In the genomic region with DNA sequence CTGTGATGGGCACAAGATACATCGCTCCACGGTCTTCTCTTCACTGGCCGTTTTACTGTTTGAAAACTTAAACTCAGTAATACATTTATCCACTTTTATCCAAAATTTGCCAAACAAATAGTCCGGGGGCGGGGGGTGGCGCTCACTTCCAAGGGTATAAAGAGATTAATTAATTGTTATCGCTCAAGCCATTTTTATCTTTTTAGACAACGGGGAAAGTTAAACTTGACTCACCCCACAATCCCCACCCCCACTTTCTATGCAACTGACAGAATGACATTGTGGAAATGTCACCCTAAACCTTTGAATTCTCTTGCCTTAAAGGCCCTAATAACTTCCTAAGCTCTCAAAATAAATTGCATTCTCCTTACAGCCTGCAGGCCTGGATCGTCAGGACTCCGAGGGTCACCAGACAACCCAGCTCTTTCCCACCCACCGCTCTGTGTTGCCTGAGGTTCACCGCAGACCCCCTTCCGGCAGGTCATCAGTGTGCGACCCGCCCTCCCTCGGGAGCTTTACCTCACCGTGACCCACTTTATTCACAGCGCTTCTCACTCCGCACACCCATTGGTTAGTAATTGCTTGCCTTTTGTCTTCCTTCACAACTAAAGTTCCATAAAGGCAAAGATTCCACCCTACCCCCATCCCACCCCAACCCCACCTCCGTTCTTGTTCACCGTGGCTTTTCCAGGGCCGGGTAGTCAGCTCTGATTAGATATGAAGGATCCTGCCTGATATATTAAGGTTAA, we compare ENCODE assay signal across 16 mouse cellular contexts.
DNase-seq lines count a peak whose midpoint lies in the region; ATAC-seq and TF ChIP-seq lines count a peak whose summit lies in the region.
"Had no signal": no experiment of that assay in that cellular context is flagged by ENCODE, and none has a peak within 500 bp of the region (broad histone marks: within the 10 kb centered on the region; RNA-seq: fewer than 3 reads in every experiment).

No protein-coding gene starts in this region.

- no peak overlapping the region for H3K4me2 ChIP-seq in hindbrain, embryonic 11.5 days (replicated peaks; ENCODE audit: low read depth, low read length)
- no peak overlapping the region for H3K4me2 ChIP-seq in hindbrain, postnatal 0 days (ENCODE audit: low read depth, low read length)
- peak overlapping the region; percentile 44 for H3K4me2 ChIP-seq in neural tube, embryonic 12.5 days (replicated peaks)
- no peak overlapping the region for H3K4me2 ChIP-seq in neural tube, embryonic 15.5 days
- H3K4me2 ChIP-seq in intestine, embryonic 16.5 days (ENCODE audit: low read depth, low read length), result no peak overlapping the region
- H3K4me2 ChIP-seq: limb, embryonic 13.5 days had no signal

- no peak overlapping the region for H3K9ac ChIP-seq in hindbrain, embryonic 11.5 days (ENCODE audit: low read depth, low read length)
- no peak overlapping the region for H3K9ac ChIP-seq in hindbrain, postnatal 0 days (replicated peaks; ENCODE audit: low read length)
- no peak overlapping the region for H3K9ac ChIP-seq in neural tube, embryonic 12.5 days
- no peak overlapping the region for H3K9ac ChIP-seq in neural tube, embryonic 15.5 days (replicated peaks)
- H3K9ac ChIP-seq in intestine, embryonic 16.5 days (ENCODE audit: low read depth, low read length), result no peak overlapping the region; the same call in 1 of the 2 replicates
- H3K9ac ChIP-seq: limb, embryonic 13.5 days had no signal

- H3K27me3 ChIP-seq in hindbrain, embryonic 11.5 days (ENCODE audit: control insufficient read depth, insufficient read depth, low read length), result no peaks in the 10 kb centered on the region
- H3K27me3 ChIP-seq in hindbrain, postnatal 0 days (ENCODE audit: insufficient read depth, low read length), result no peaks in the 10 kb centered on the region
- H3K27me3 ChIP-seq in neural tube, embryonic 12.5 days (replicated peaks), result no peaks in the 10 kb centered on the region
- H3K27me3 ChIP-seq in neural tube, embryonic 15.5 days (replicated peaks), result no peaks in the 10 kb centered on the region
- no peaks in the 10 kb centered on the region for H3K27me3 ChIP-seq in intestine, embryonic 16.5 days (replicated peaks; ENCODE audit: control insufficient read depth, insufficient read depth, low read length)
- H3K27me3 ChIP-seq: limb, embryonic 13.5 days had no signal

- H3K4me1 ChIP-seq in hindbrain, embryonic 11.5 days (replicated peaks; ENCODE audit: control insufficient read depth, insufficient read depth, low read length), result no peaks in the 10 kb centered on the region
- no peaks in the 10 kb centered on the region for H3K4me1 ChIP-seq in hindbrain, postnatal 0 days (ENCODE audit: insufficient read depth, low read length)
- peaks cover 7% of the 10 kb centered on the region for H3K4me1 ChIP-seq in neural tube, embryonic 12.5 days
- no peaks in the 10 kb centered on the region for H3K4me1 ChIP-seq in neural tube, embryonic 15.5 days
- 0 out of 2 replicates have a peak, but pooled peaks cover 6% of the 10 kb centered on the region for H3K4me1 ChIP-seq in intestine, embryonic 16.5 days (ENCODE audit: control insufficient read depth, insufficient read depth, low read length)
- H3K4me1 ChIP-seq: limb, embryonic 13.5 days had no signal

- no peaks in the 10 kb centered on the region for H3K36me3 ChIP-seq in hindbrain, embryonic 11.5 days (ENCODE audit: control insufficient read depth, insufficient read depth, low read length)
- no peaks in the 10 kb centered on the region for H3K36me3 ChIP-seq in hindbrain, postnatal 0 days (ENCODE audit: insufficient read depth, low read length)
- no peaks in the 10 kb centered on the region for H3K36me3 ChIP-seq in neural tube, embryonic 12.5 days
- no peaks in the 10 kb centered on the region for H3K36me3 ChIP-seq in neural tube, embryonic 15.5 days
- no peaks in the 10 kb centered on the region for H3K36me3 ChIP-seq in intestine, embryonic 16.5 days (ENCODE audit: control insufficient read depth, insufficient read depth, low read length)
- H3K36me3 ChIP-seq: limb, embryonic 13.5 days had no signal

- ATAC-seq in hindbrain, embryonic 11.5 days (ENCODE audit: low FRiP score), result peak; percentile 48
- no peak for ATAC-seq in hindbrain, postnatal 0 days
- peak; percentile 55; the same call in 1 of the 2 replicates for ATAC-seq in neural tube, embryonic 12.5 days (ENCODE audit: low FRiP score, low read depth)
- ATAC-seq in neural tube, embryonic 15.5 days (ENCODE audit: low FRiP score), result no peak
- ATAC-seq in intestine, embryonic 16.5 days, result peak; percentile 64
- ATAC-seq in megakaryocyte progenitor cell, adult 5-6 weeks (replicated peaks; ENCODE audit: poor library complexity), result no peak
- ATAC-seq: CD4-positive, CD25-positive, alpha-beta regulatory T cell, adult 4 months had no signal

- H3K27ac ChIP-seq in hindbrain, embryonic 11.5 days (ENCODE audit: low read depth, low read length), result no peak overlapping the region
- H3K27ac ChIP-seq in hindbrain, postnatal 0 days, result no peak overlapping the region
- no peak overlapping the region for H3K27ac ChIP-seq in neural tube, embryonic 12.5 days
- H3K27ac ChIP-seq in neural tube, embryonic 15.5 days (replicated peaks), result no peak overlapping the region
- no peak overlapping the region for H3K27ac ChIP-seq in intestine, embryonic 16.5 days (ENCODE audit: low read length)
- H3K27ac ChIP-seq: limb, embryonic 13.5 days had no signal

- TF ChIP-seq CTCF in hindbrain, postnatal 0 days (IDR thresholded peaks at IDR 0.05; ENCODE audit: low read depth), result no peak

- no peaks in the 10 kb centered on the region for H3K9me3 ChIP-seq in hindbrain, embryonic 11.5 days (ENCODE audit: control insufficient read depth, low read length)
- no peaks in the 10 kb centered on the region for H3K9me3 ChIP-seq in hindbrain, postnatal 0 days (ENCODE audit: low read length)
- H3K9me3 ChIP-seq in neural tube, embryonic 12.5 days, result no peaks in the 10 kb centered on the region
- no peaks in the 10 kb centered on the region for H3K9me3 ChIP-seq in neural tube, embryonic 15.5 days (replicated peaks)
- no peaks in the 10 kb centered on the region for H3K9me3 ChIP-seq in intestine, embryonic 16.5 days (ENCODE audit: control insufficient read depth, low read length)
- H3K9me3 ChIP-seq: limb, embryonic 13.5 days had no signal

- H3K4me3 ChIP-seq in hindbrain, embryonic 11.5 days (ENCODE audit: low read depth, low read length), result no peak overlapping the region
- H3K4me3 ChIP-seq in hindbrain, postnatal 0 days (ENCODE audit: low read length), result no peak overlapping the region
- H3K4me3 ChIP-seq in neural tube, embryonic 12.5 days, result no peak overlapping the region
- H3K4me3 ChIP-seq in neural tube, embryonic 15.5 days (replicated peaks), result no peak overlapping the region
- H3K4me3 ChIP-seq in intestine, embryonic 16.5 days (ENCODE audit: low read length), result no peak overlapping the region
- H3K4me3 ChIP-seq: limb, embryonic 13.5 days had no signal

- peak; percentile 42 for DNase-seq in hindbrain, embryonic 11.5 days (ENCODE audit: low spot score)
- DNase-seq in hindbrain, postnatal 0 days (ENCODE audit: low spot score), result no peak
- DNase-seq in left cerebral cortex, postnatal 10 days (ENCODE audit: extremely low spot score in 1 of 2, low spot score in 2 of 2), result no peak
- DNase-seq: adrenal gland, postnatal 14 days; cerebellum, postnatal 36 days; heart, postnatal 10 days; kidney, postnatal 14 days; layer of hippocampus, postnatal 36 days; lung, adult 18-20 months; thymus, postnatal 36 days had no signal

- intact Hi-C loops in left cerebral cortex, postnatal 10 days (cut with DNase I), result no loop called here

- WGBS in hindbrain, embryonic 11.5 days, result 54% methylated on average over 22 of the region's 22 CpGs
- WGBS in hindbrain, postnatal 0 days, result 51% methylated on average over 22 of the region's 22 CpGs
- 43% methylated on average over 22 of the region's 22 CpGs for WGBS in neural tube, embryonic 12.5 days
- WGBS in neural tube, embryonic 15.5 days, result 42% methylated on average over 22 of the region's 22 CpGs
- WGBS in intestine, embryonic 16.5 days, result 62% methylated on average over 22 of the region's 22 CpGs

Comparison
In these comparisons a context has a peak if more than half of its experiments do, and no peak if none do; other contexts are left out.
1. ATAC-seq: peak in hindbrain, embryonic 11.5 days (single experiment), neural tube, embryonic 12.5 days (single experiment) and intestine, embryonic 16.5 days (single experiment); none in hindbrain, postnatal 0 days (single experiment), neural tube, embryonic 15.5 days (single experiment) and megakaryocyte progenitor cell, adult 5-6 weeks (single experiment).